Mouse (Mus musculus): Measurements from ENCODE around the gene Sv2c. TPM values are rescaled to one million over a fixed set of nuclear protein-coding genes. Genes with fewer than 3 reads are reported as not detected.
A peak's percentile ranks its signal among the peaks of the same experiment; 100 is the strongest.

Gene Sv2c
- total RNA-seq, 2 experiments from 2014 or later: not detected

- no peak for ATAC-seq (replicated peaks; ENCODE audit: poor library complexity, severe bottlenecking)
Measured at GRCm38 (mm10) chr13:95949356-95949755, 183.0 kb downstream of the Sv2c start.

DNA sequence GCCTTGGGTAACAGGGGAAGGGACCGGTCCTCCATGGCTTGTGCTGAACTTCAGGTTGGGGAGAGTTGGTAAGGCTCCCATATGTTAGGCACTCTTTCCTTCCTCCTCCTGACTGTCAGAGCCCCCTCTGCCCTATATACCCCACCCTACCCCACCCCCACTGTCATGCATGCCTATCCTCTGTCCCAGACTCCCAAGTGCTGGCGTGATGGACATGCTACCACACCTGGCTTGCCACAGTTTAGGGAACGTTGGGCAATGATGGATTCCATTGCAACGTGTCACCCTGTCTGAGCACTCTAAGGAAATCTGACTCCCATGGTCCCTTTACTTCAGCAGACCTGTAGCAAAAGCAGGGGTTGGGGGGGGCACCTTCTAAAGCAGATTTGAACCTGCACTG is 183.6 kb downstream of the Sv2c start:
- ATAC-seq (replicated peaks; ENCODE audit: poor library complexity, severe bottlenecking): no peak

- ATAC-seq (replicated peaks; ENCODE audit: poor library complexity, severe bottlenecking): peak; percentile 38
Measured at GRCm38 (mm10) chr13:95948394-95948793, 184.0 kb downstream of the Sv2c start.

DNA sequence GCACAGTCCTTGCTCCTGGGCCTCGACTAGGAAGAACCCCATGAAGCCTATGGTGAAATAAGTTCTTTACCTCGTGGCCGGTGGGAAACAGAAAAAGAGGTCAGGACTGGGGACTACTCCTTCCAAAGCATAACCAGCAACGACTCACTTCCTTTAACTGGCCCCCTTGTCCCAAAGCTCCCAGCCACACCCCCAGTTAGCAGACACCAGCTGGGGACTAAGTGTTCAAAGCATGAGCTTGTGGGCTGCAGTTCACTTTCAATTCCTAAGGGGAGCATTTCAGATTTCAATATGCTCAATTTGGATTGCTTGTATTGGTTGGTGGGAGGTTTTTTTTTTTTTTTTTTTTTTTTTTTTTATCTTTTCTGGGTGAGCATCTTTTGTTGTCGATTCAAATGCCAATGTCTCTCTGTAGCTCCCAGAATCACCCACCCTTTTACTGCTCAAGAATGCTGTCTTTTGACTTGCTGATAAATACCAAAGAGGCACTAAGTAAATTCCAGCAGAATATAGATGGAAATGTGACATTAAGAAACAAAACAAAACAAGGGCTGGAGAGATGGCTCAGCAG is 186.4 kb downstream of the Sv2c start:
- ATAC-seq (replicated peaks; ENCODE audit: poor library complexity, severe bottlenecking): peak; percentile 57

GRCm38 (mm10) chr13:95944621-95945020 is 187.8 kb downstream of the Sv2c start:
- ATAC-seq (replicated peaks; ENCODE audit: poor library complexity, severe bottlenecking): no peak

DNA sequence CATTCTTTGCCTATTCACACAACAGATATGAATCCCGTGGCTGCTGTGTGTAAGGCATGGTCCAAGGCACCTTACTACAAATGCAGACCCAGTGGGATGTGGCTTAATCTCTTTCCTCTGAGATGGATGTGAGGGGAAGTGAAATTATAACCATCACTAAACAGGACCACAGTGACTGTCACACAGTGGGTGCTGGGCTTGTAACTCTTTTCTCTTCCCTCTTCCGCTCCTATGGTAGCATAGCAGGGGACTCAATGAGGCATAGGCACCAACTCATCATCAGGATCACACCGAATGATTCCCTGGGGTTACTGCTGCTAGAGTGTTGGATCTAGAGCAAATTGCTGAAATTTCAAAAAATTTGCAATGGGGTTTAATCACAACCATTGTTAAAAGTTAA is 188.5 kb downstream of the Sv2c start:
- ATAC-seq (replicated peaks; ENCODE audit: poor library complexity, severe bottlenecking): peak; percentile 58

DNA sequence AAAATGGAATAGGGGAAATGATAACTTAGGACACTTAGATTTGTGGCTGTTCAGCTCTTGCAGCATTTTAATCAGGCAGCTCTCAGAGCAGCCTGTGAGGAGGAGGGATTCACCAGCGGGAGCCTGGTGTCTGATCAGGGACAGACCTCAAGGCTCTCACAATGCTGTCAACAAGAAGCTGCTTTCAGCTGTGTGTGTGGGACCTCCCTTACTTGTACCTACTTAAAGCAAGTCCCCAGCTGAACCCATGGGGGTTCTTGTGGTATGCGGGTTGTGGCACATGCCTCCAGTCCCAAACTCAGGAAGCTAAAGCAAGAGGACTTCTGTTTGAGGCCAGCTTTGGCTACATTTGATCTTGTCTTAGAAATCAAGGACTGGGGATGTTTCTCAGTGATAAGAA is 189.8 kb downstream of the Sv2c start:
- ATAC-seq (replicated peaks; ENCODE audit: poor library complexity, severe bottlenecking): peak; percentile 39

GRCm38 (mm10) chr13:95941861-95942260 is 190.5 kb downstream of the Sv2c start:
- peak; percentile 66 for ATAC-seq (replicated peaks; ENCODE audit: poor library complexity, severe bottlenecking)

DNA sequence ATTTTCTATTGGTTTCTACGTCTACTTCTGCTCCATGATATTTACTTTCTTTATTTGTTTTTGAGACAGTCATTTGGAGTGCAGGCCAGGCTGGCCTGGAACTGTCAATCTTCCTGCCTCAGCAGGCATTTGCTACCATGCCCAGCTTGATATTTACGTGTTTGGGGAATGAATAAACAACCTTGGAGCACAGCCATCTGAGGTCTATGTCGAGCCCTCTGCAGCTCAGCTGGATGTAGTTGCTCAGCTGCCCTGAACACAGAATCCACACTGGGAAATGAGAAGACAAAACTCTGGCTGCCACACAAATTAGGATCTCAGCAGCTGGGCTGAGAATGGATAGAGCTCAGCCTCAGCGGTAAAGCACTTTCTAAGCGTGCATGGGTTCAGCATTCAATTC is 191.6 kb downstream of the Sv2c start:
- no peak for ATAC-seq (replicated peaks; ENCODE audit: poor library complexity, severe bottlenecking)

DNA sequence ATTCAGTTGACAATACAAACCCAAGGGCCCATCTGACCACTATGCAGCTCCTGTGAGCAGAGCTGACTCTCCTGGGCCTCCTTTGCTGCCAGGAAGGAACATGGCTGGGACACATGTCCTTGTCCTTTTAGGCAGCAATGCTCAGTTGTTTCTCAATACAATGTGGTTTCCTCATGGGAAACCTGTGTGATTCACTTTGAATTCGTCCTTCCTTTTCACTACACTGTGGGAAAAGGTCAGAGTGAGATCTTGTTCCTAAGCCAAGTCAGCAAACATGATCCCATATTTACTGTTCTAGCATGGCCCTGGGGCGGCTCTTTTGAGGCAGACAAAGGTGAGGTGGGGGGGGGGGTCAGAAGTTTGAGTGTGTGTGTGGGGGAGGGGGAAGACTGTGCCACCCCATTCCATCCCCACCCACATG is 208.2 kb downstream of the Sv2c start:
- peak; percentile 90 for ATAC-seq (replicated peaks; ENCODE audit: poor library complexity, severe bottlenecking)

DNA sequence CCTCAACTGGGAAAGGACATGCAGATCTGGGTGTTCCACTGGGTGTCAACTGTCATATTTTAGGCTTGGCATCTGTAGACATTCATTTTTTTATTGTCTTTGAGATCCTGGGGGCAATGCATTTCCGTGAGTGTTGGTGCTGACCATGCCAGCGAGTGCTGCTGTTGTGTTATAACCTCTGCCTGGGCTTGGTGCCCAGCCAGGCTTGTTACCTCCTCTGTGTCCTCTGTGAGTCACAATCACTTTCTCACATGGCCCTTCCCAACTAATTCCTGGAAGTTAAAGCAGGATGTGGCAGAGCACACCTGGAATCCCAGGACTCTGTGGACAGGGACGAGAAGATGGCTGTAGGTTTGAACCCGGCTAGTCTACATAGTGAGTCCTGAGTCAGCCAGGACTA is 209.8 kb downstream of the Sv2c start:
- no peak for ATAC-seq (replicated peaks; ENCODE audit: poor library complexity, severe bottlenecking)

- peak; percentile 52 for ATAC-seq (replicated peaks; ENCODE audit: poor library complexity, severe bottlenecking)
Measured at GRCm38 (mm10) chr13:95918624-95919284, 213.6 kb downstream of the Sv2c start.

- ATAC-seq (replicated peaks; ENCODE audit: poor library complexity, severe bottlenecking): peak; percentile 77
Measured at GRCm38 (mm10) chr13:95913046-95913406, 219.4 kb downstream of the Sv2c start.

- peak; percentile 6; the same call in 1 of the 2 replicates for ATAC-seq (replicated peaks; ENCODE audit: poor library complexity, severe bottlenecking)
Measured at GRCm38 (mm10) chr13:95912157-95913045, 220.0 kb downstream of the Sv2c start.

DNA sequence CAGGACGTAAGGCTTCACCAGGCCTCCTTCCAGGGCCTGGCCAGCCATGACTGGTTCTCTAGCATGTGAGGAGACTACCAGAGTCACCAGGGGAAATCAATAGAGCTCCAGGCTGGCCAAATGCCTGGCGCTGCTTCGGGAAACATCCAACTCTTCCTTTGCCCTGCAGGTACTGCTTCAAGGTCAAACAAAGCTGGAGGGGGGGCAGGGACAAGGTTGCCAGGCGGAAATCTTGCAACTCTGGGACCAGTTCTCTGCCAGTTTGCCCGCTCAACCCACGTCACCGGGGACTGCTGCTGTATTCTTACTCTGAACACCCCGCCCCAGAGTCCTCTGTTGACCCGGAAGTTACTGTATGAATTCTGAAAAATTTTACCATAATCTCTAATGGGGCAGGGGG is 222.1 kb downstream of the Sv2c start:
- ATAC-seq (replicated peaks; ENCODE audit: poor library complexity, severe bottlenecking): no peak

GRCm38 (mm10) chr13:95909244-95909643 is 223.1 kb downstream of the Sv2c start:
- no peak for ATAC-seq (replicated peaks; ENCODE audit: poor library complexity, severe bottlenecking)

Other genes with a start within 250 kb of the Sv2c start
- 71.4 and 91.9 TPM in 2 replicates for gene Iqgap2, start 240.7 kb downstream of the Sv2c start, total RNA-seq (2014; fragmentation: Nextera tagmentation)
- 143 and 157 TPM in 2 replicates for gene Iqgap2, start 240.7 kb downstream of the Sv2c start, total RNA-seq (2017)
- 2.9 and 14.3 TPM in 2 replicates for gene Gm20075, start 51.2 kb downstream of the Sv2c start, total RNA-seq (2014; fragmentation: Nextera tagmentation)
- 7.7 and 9.4 TPM in 2 replicates for gene Gm20075, start 51.2 kb downstream of the Sv2c start, total RNA-seq (2017)
- not detected in 2 replicates for gene Gm17190, start 50.5 kb downstream of the Sv2c start, total RNA-seq (2014; fragmentation: Nextera tagmentation)
- gene Gm17190, start 50.5 kb downstream of the Sv2c start, total RNA-seq (2017): not detected in 2 replicates